Mouse (Mus musculus) left cerebral cortex, adult 2 months (tissue): ENCODE data around the gene Atp1a4. TPM values are rescaled to one million over a fixed set of nuclear protein-coding genes. Genes with fewer than 3 reads are reported as not detected.

ENCODE experiments used
- DNase-seq, 2 experiments: peaks; one replicate each; pipeline ENCODE4 v3.0.0; 2021 to 2022; ENCODE audit warnings: low spot score in 2 of 2, mixed read lengths in 1 of 2; ENCODE audit errors: extremely low spot score in 1 of 2
- H3K27ac ChIP-seq: fragments of 200-600 bp; 2 replicates; pipeline ENCODE4 v1.8.1; 2022
- H3K4me3 ChIP-seq: fragments of 200-600 bp; 2 replicates; pipeline ENCODE4 v1.8.1; 2022
- CTCF ChIP-seq: fragments of 200-600 bp; IDR thresholded peaks from 2 replicates; pipeline ENCODE4 v1.8.1; 2022; ENCODE audit warnings: antibody characterized with exemption, mild to moderate bottlenecking, moderate library complexity
- intact Hi-C: fragments of 180-260 bp; cut with DNase I; formaldehyde crosslinking; loops from one replicate; pipeline ENCODE4 v1.15.1; 2025
- total RNA-seq, 2 experiments: library from RNA; stranded (reverse); gene quantifications; 2 replicates each; pipeline ENCODE4 v1.2.3; 2021

Atp1a4 gene
- total RNA-seq, 2 experiments from 2014 or later: not detected

DNA sequence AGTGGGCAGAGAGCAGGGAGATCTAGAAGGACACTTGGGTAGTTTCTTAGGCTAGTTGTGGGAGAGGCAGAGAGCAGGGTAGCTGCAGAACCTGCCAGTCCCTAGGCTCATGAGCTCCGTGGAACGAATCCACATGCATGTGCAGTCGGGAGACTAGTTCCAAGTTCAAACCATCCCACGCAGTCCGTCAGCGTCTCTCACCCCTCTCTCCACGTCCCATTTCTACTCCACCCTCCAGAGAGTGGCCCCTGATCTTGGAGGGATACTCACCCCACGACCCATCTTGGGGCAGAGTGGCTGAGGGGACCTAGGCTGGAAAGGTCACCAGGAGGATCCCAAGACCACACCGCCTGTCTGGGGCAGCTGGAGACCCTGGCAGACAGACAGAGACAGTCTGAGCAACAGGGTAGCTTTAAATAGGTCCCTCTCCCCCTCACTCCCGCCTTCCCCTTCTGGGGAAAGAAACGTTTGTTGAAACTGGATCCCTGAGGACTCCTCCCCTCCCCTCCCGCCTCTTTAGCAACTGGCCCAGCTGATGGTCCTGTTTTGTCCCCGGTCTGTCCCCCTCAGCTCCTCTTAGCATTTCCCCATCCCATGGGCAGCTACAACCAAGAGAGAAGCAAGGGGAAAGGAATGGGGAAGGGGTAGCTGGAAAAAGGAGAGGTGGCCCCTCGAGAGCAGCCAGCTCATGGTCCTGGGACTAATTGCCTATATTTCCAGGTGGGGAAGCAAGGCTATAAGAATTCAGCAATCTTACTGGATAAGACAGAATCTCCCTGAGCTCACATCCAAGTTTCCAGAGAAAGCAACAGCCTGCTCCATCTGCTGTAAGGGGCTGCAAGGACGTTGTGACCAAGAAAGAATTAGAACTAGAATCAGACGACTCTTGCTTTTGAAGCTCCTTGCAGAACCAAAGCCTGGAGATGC is 39.7 kb upstream of the Atp1a4 start, which contains the start of gene Atp1a2:
Gene Atp1a2 (minus strand): TSS at position 454 of the 927 bp plus-strand sequence.
- intact Hi-C loops: no loop called here
- Histone ChIP-seq H3K4me3 (peak within 1 kb of the TSS; percentile 37), H3K27ac (peak within 1 kb of the TSS; percentile 84)
- peak in 1 of 2 experiments; percentile 61 for DNase-seq
- TF ChIP-seq CTCF: no peak

DNA sequence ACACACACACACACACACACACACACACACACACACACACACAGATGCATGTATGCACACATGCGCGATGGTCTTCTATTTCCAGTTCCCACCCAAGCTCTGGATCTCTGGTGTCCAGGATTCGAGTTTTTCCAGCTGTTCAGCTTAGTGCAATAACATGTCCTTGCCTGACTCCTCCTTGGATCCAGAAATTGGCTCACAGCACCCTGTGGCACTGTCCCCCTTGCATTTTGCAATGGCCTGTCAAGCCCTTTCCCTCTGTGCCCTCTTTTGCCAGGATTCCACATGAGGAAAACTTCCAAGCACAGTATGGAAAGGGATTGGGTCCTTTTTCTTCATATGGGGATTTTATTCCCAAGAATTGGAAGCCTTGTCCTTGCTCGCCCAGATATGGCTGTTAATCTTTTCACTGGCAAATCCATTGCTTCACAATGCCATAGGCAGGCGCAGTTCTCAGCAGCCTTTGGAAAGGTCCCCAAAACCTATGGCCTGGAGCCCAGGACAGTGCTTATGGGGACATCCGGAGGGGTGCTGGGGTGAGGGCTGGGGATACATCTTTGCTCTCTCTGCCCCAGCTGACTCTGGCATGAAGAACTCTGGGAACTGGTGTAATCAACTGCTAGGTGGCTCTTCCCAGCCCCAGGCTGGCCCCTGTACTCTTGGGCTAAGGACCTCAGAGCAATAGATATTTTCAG is 38.7 kb upstream of the Atp1a4 start:
- no peak for TF ChIP-seq CTCF
- H3K27ac ChIP-seq: peak overlapping the region; percentile 84
- DNase-seq: no peak
- intact Hi-C loops: no loop called here
- H3K4me3 ChIP-seq: peak overlapping the region; percentile 37

DNA sequence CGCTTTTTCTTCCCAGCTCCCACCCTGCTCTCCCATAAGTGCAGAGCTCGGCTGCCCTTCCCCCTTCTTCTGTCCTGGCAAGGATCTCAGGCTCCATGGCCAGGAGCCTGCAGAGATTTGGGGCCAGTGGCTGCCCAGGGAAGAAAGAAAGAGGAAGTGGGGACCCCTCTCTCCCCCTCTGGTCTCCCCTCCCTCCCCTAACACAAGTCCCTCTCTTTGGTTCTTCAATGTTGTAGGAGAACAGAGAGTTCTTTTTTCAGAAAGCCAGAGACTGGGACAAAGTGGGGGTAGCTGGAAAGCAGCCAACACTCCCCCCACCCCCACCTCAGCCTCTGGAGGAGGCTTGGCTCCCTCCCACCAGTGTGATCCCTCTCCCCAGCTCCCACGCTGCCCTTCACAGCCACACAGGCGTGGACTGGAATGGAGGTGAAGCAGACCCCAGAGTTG is 37.6 kb upstream of the Atp1a4 start:
- intact Hi-C loops: no loop called here
- TF ChIP-seq CTCF: no peak
- peak overlapping the region; percentile 37 for H3K4me3 ChIP-seq
- no peak for DNase-seq
- peak overlapping the region; percentile 84 for H3K27ac ChIP-seq

DNA sequence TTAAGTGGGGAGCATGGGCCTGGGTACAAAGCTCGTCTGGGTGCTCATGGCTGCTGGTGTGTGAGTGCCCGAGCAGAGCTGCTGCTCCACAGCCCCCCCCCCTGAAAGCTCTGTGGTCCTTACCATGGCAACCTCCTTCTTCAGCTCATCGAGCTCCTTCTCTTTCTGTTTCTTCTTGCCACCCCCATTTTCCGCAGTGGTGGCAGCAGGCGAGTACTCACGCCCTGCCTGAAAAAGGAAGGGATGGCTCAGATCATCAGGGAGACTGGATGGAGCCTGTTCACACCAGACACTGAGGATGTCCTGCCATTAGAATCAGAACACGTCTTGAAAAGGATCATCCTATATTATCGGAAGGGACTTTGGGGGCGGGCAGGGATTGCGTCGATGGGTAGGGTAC is 35.2 kb upstream of the Atp1a4 start:
- H3K27ac ChIP-seq: peak overlapping the region; percentile 84
- intact Hi-C loops: no loop called here
- no peak for DNase-seq
- no peak for TF ChIP-seq CTCF
- peak overlapping the region; percentile 16; the same call in 1 of the 2 replicates for H3K4me3 ChIP-seq

DNA sequence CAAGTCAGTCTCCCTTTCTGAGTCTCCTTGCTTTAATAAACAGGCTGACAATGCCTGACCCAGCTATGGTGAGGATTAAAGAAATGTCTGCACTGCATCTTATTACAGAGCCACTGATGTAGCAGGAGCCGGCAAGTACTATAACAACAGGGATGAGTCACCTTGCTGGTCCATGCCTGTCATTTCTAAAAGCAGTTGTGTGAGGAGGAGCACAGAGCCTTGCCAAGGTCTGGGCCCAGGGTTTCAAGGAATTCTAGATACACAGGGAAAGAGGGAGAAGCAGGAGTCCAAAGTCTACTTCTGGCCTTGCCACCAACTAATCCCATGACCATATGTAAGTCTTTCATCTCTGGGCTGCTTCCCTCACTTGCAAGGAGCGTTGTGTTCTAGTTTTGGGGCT is 34.7 kb upstream of the Atp1a4 start:
- intact Hi-C loops: no loop called here
- Histone ChIP-seq H3K27ac (peak overlapping the region; percentile 84), H3K4me3 (peak overlapping the region; percentile 16; the same call in 1 of the 2 replicates)
- no peak for DNase-seq
- no peak for TF ChIP-seq CTCF

DNA sequence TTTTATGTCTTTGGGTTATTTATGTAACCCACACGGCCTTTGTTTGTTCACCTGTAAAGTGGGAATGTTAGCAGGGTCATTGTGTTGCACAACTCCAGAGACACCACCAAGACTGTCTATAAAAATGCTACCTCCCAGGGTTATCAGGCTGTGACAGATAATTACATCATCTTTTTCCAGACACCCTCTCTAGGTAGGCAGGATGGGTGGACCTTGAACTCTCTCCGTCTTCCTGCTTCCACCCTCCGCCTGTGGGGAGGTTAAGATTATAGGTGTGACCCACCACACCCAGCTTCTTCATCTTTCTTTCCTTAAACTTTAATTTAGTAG is 31.4 kb upstream of the Atp1a4 start:
- no peak overlapping the region for H3K4me3 ChIP-seq
- intact Hi-C loops: no loop called here
- DNase-seq: no peak
- no peak overlapping the region for H3K27ac ChIP-seq
- TF ChIP-seq CTCF: no peak

DNA sequence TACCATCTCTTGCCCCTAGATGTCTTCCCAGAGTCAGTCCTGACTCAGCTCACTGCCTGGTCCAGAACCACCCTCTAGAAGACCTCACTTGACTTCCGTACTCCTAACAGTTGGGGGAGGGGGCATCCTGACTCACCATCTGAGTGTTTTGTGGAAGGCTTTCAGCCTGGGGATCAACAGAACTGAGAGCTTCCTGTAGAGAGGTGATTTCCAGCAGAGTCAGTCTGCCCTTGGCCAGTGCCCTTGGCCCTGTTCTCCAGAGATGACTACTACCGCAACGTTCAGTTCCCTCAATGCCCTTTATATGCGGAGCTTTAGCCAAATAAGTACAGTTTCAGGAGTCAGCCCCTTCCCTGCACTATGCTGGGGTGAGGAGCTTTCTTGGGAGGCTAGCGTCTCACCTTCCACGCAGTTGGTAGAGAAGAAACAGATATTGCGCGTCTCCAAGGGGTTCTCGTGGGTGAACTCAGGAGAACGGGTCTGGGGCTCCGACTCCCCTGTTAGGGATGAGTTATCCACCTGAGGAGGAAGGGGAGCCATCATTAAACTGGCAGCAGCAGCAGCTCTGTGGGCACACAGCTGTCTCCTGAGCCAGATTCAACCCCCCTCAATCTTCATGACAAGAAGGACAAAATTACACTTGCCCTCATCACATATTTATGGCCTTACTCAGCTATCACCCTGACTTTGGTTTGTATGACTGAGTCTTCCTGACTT is 30.8 kb upstream of the Atp1a4 start:
- no peak for TF ChIP-seq CTCF
- no peak overlapping the region for H3K4me3 ChIP-seq
- no peak overlapping the region for H3K27ac ChIP-seq
- intact Hi-C loops: no loop called here
- DNase-seq: no peak

DNA sequence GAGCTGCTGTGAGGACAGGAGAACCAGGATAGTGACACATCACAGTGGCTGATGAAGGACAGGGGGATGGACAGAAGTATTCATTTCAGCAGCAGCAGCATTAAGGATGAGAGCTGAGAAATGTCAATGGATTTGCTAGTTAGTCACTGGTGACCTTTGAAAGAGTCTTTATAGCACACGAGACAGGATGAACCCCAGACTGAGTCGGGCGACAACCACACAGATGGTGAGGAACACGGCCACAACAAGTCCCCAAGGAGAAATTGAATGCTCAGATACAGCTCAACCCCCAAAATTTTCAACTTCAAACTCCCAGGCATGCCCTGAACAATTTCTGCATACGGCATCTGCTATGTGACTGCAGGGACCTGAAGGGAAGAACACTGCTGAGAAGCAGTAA is 28.5 kb upstream of the Atp1a4 start:
- no peak overlapping the region for H3K4me3 ChIP-seq
- no peak for TF ChIP-seq CTCF
- H3K27ac ChIP-seq: no peak overlapping the region
- intact Hi-C loops: no loop called here
- DNase-seq: no peak

DNA sequence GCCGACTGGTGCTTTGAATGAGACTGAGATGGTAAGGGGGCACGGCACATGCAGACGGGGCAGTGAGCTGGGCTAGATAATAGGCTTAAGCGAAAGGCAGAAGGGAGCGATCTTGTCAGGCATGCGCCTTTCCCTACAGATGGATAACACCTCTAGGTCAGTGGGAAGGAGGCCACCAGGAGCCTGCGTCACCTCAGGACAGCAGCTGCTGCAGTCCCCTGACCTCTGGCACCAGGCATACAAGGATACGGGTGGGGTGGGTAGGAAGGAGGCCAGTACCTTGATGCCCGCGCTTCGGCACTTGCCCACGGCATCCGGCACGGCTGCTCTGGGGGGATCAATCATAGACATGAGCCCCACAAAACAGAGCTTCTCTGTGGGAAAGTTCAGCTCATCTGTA is 26.0 kb upstream of the Atp1a4 start:
- Histone ChIP-seq H3K4me3 (no peak overlapping the region), H3K27ac (peak overlapping the region; percentile 36; the same call in 1 of the 2 replicates)
- no peak for TF ChIP-seq CTCF
- DNase-seq: no peak
- intact Hi-C loops: no loop called here

DNA sequence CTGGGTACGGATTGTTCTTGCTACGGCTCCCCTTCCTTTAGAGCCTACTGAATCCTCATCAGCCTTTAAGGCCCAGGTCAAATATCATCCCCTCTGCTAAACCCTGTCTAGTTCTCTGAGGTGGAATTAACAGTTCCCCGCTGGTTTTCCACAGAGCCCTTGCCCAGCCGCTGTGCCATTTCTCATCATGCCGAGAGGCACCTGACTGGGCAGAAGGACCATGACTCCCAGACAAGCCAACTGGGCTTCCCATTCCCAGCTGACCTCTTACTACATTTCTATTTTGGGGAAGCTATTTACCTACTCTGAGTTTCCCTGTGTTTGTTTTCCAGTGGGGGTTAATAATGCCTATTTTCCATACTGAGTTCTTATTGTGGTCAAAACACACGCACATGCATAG is 24.9 kb upstream of the Atp1a4 start:
- no peak for DNase-seq
- TF ChIP-seq CTCF: no peak
- peak overlapping the region; percentile 33; the same call in 1 of the 2 replicates for H3K27ac ChIP-seq
- intact Hi-C loops: no loop called here
- H3K4me3 ChIP-seq: no peak overlapping the region

DNA sequence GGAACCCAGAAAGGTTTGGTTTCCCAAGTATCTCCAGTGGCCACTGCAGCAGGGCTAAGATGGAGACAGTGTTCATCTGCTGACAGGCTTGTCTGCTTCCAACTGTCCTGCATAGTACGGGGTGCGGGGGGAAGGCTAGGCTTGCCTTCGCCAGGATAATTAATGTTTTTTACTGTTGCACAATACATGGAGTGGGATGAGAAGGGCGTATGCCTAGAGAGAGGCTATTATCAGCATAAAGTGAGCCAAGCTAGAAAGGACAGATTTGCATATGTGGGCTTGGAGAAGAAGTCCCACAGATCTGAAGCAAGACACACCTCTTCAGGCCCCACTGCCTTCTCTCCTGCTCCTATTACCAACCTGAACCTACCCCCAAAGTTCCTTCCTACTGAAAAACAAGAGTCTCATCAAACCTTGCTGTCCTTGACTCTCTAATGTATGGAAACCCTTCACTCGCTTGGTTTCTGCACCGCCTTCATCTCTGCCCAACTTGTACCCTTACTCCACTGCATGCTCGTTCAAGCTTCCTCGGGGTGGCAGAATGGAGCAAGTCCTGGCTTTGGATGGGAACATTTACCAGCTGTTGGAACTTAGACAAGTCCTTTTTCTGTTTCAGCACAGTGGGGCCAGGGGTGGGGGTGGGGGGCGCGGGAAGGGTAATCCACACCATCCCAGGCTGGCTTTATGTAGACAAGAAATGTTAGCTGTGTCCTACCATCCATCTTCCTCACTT is 23.5 kb upstream of the Atp1a4 start:
- intact Hi-C loops: loop anchor here (1.0 to 2.0 kb wide), 2 partner anchors 25 to 29 kb away; no protein-coding TSS in a partner anchor
- no peak for DNase-seq
- TF ChIP-seq CTCF: peak; percentile 28
- Histone ChIP-seq H3K27ac (peak overlapping the region; percentile 72), H3K4me3 (no peak overlapping the region)
